ENCODE assay signal across 24 mouse cellular contexts in the genomic region with DNA sequence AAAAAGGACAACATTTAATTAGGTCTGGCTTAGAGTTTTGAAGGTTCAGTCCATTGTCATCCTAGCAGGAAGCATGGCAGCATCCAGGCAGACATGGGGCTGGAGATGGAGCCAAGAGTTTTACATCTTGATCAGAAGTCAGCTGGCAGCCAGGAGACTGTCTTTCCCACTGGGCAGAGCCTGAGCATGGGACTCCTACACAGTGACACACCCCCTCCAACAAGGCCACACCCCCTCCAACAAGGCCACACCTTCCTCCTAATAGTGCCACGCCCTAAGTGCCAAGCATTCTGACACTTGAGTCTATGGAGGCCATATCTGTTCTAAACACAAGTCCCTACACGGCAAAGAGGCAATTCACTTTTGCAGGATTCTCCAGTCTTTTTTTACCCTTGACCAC. TPM values are rescaled to one million over a fixed set of nuclear protein-coding genes. Genes with fewer than 3 reads are reported as not detected.
"Had no signal": no experiment of that assay in that cellular context is flagged by ENCODE, and none has a peak within 500 bp of the region (broad histone marks: within the 10 kb centered on the region; RNA-seq: fewer than 3 reads in every experiment).

No protein-coding gene starts in this region.

- H3K4me1 ChIP-seq: liver, embryonic 12.5 days; liver, embryonic 15.5 days; lung, embryonic 15.5 days; megakaryocyte, embryonic 14.5 days; stomach, embryonic 15.5 days had no signal

- H3K27me3 ChIP-seq: liver, embryonic 12.5 days; lung, embryonic 15.5 days; megakaryocyte, embryonic 14.5 days; midbrain, embryonic 13.5 days; neural tube, embryonic 13.5 days; stomach, embryonic 15.5 days had no signal

- H3K4me2 ChIP-seq: limb, embryonic 12.5 days; liver, embryonic 12.5 days; liver, embryonic 15.5 days; lung, embryonic 15.5 days; midbrain, embryonic 13.5 days; neural tube, embryonic 13.5 days; stomach, embryonic 15.5 days had no signal

- H3K9me3 ChIP-seq: limb, embryonic 12.5 days; liver, embryonic 12.5 days; liver, embryonic 15.5 days; lung, embryonic 15.5 days; midbrain, embryonic 10.5 days; midbrain, embryonic 13.5 days; neural tube, embryonic 13.5 days; stomach, embryonic 15.5 days had no signal

- H3K4me3 ChIP-seq: limb, embryonic 12.5 days; liver, embryonic 12.5 days; liver, embryonic 15.5 days; lung, embryonic 15.5 days; megakaryocyte, embryonic 14.5 days; midbrain, embryonic 13.5 days; myocyte; neural tube, embryonic 13.5 days; stomach, embryonic 15.5 days had no signal

- ATAC-seq: liver, embryonic 12.5 days; midbrain, embryonic 13.5 days; midbrain, embryonic 16.5 days had no signal

- H3K9ac ChIP-seq: limb, embryonic 12.5 days; liver, embryonic 12.5 days; liver, embryonic 15.5 days; lung, embryonic 15.5 days; midbrain, embryonic 13.5 days; neural tube, embryonic 13.5 days; stomach, embryonic 15.5 days had no signal

- H3K27ac ChIP-seq: limb, embryonic 12.5 days; liver, embryonic 12.5 days; liver, embryonic 15.5 days; lung, embryonic 15.5 days; stomach, embryonic 15.5 days had no signal

- H3K36me3 ChIP-seq: limb, embryonic 12.5 days; liver, embryonic 12.5 days; liver, embryonic 15.5 days; lung, embryonic 15.5 days; midbrain, embryonic 13.5 days; neural tube, embryonic 13.5 days; stomach, embryonic 15.5 days had no signal

- DNase-seq: kidney, postnatal 14 days; kidney, postnatal 4 days; liver; lung, adult 18-20 months; lung, postnatal 10 days; lung, postnatal 36 days; retina, postnatal 1 day; right cerebral cortex, postnatal 25 days; spleen, adult 18-20 months; thymus, postnatal 25 days had no signal

RNA-seq across cellular contexts. Expression of gene Srrm4, which starts 23.6 kb away (rescaled TPM):
- total RNA-seq: monocyte, adult 5-6 weeks; neutrophil, adult 5-6 weeks had no signal
- polyA plus RNA-seq: thymus, postnatal 0 days had no signal
